Mouse (Mus musculus) lung, postnatal 10 days (tissue): ENCODE measurements around the gene Snx30.

Experiments used
- DNase-seq: peaks from one replicate; pipeline ENCODE4 v3.0.0; 2021

Snx30 gene

DNA sequence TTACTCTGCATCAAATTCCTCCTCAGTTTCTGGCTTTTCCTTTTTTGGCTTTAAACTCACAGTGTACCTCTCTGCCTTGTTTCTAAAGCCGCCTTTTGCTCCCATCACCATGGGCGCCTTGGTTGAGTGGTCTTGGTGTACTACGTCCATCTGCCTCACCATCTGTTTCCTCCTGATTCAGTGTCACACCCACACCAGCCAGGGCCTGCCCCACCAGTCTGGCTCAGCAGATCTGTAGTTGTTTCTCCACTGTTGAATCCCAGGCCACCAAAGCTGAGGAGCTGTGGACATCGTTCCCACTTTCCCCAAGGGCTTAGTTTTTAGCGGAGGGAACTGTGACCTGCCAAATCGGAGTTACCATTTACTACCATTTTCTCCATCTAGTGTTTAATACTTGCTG, 20.0 kb downstream of the Snx30 start:
- no peak for DNase-seq

DNA sequence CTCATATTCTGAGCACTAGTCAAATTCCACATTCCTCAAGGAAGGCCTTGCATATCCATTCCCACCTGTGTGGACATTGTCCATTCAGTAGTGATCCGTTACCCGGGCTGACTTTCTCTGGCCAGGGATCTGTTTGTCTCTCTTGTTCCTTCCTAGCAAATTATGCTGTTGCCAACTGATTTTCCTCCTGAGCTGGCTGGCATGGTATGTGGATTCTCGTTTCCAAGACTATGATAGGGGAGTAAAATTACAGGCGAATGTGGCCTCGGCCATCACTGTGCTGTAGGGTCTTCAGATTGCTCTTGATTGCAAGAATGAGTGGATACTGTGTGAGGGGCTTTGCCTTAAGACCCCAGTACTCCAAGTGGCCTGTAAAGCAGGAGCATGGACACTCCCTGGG, 20.7 kb downstream of the Snx30 start:
- no peak for DNase-seq

DNA sequence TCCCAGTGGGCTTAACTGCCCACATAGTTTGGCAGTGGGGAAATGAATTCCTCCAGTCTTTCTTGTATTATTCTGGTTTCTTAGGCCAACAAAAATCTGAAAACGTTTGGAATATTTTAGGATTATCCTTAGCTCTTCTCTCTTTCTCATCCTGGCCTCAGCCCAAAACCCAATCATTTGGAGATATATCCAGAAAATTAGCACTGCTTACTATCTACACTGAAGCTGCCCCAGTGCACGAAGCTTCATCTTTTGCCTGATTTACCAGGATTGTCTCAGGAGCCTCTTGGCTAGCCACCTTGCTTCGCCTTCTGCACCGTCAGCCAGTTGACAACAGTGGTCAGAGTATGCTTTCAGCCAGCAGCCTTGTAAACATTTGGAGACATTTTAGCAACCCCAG, 23.4 kb downstream of the Snx30 start:
- no peak for DNase-seq

DNA sequence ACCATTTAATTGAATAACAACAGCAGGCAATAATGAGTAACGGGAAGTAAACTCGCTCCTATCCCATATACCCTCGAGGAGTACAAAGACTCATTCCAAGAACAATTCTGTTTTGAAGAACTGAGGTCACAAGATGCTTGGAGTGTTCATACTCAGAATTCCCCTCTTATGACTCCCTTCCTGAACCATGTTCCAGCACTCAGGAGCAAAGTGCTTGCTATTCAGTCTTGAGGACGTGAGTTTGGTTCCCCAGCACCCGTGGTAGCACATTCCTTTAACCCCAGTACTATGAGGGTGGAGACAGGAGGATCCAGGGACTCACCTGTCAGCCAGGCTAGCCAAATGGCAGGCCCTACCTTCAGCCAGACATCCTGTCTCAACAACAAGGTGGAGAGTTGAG, 25.4 kb downstream of the Snx30 start:
- DNase-seq, result no peak

DNA sequence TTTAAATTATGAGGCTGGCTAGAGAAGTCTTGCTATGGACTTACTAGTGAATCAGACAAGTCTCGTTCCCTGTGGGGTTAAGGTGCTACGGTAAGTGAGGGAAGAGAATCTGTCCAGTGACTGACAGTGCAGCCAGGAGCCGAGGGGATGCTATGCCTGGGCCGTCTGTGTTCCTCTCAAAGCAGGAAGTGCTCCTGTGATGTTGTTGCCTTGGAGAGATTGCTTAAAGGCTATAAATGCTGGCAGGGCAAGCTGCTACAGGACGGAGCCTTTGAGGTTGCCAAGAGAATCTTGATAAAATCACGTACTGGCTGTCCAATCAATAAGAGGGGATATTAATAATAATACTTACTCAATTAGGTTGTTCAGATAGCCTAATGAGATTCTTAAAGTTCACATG, 27.2 kb downstream of the Snx30 start:
- DNase-seq, result no peak

DNA sequence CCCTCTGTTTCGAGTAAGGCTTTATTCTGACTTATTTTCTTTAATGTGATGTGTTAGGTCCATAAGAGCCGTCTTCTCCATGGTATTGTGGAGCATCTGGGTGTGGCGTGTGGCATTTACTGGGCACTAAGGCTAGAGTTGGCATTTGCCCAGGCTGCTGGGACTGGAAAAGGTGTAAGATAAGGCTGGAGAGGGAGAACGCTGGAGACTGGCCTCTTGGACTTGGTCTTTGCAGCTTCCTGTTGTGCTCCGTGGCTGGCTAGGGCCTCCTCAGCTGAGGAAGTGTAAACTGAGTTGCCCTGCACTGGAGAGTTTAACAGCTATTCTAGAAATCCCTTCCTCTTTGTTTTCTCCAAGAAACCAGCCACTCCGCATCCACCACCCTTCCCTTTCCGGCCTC, 32.0 kb downstream of the Snx30 start:
- peak; percentile 46 for DNase-seq

DNA sequence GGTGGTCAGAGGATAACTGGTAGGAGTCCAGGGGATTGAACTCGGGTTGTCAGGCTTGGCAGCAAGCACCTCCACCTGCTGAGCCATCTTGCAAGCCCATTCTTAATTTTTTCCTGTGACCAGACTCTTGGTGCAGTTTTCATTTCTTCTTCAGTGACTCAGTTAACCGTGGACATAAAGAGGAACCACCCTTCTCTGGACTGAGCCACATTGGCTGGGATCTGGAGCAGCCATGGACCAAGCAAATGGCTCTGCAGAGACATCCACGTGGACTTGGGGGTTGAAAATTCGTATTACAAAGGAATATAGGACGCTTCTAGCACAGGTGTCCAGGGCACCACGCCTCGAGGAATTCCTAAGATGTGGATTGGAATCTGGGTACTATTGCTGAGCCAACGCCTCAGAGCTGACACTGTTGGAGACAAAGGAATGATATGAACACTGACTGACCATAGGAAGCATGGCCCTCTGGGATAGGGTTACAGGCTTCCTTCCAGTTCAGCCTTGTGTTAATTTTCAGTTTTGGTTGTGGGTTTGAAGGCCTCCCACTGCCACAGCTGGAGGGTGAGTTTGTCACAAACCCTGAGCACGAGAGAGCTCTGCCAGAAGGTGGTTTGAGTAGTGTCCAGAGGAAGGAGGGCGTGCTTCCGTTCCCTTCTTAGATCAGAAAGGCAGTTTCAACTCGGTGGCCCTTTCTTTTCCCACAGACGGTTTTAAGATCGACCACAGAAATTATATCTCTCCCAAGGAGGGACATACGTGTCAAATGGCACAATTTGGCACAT, 39.0 kb downstream of the Snx30 start:
- no peak for DNase-seq

DNA sequence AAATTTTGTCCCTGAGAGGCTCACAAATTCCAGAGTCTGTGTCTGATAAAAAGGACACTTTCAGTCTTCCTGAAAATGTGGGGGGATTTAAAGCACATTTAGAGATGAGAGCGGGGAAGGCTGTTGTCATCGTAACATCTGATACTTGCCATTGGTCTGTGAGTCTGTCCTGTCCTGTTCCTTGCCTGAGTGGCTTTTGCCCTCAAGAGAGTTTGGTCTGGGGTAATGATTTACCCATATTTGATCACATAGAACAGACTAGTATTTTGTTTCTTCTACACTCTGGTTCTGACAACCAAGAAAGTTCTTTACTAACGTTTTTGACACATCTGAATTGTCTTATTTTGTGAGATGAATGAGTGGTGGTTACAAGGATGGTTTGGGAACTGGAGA, 39.6 kb downstream of the Snx30 start:
- no peak for DNase-seq

DNA sequence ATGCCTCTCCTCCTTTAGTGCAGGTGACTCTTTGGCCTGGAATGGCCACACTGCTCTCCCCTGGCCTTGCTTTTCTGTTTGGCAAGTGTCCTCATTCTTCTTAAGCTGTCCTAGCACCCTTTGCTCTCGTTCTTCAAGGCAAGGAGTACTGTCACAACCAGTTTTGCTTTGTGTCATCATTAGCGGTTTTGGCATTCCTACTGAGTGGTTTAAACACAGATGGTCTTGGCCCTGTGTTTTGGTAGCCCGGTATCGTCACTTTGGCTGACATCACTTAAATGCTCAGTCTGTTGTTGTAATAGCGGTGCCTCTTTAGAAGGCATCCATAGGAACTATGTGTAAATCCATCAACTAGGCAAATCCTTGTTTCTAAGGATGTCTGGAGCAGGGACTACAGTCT, 41.8 kb downstream of the Snx30 start:
- DNase-seq, result no peak

DNA sequence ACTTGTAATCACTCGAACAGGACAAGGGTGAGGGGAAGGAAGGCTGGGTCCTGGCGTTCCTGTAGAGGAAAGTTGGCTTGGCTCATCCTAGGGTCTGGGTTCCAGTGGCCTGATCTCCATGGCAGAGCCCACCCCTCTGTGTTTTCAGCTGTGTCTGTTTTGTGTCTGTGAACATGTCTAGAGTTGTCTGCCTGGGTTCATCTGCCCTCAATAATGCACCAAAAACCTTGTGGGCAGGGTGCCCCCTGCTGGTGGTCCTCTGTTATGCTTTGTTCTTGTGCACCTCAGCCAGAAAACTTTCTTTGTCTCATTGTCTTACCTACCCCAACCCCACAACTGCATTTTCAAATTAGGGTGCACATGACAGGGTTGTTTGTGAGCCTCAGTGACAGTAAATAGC, 44.5 kb downstream of the Snx30 start:
- DNase-seq, result peak; percentile 79

DNA sequence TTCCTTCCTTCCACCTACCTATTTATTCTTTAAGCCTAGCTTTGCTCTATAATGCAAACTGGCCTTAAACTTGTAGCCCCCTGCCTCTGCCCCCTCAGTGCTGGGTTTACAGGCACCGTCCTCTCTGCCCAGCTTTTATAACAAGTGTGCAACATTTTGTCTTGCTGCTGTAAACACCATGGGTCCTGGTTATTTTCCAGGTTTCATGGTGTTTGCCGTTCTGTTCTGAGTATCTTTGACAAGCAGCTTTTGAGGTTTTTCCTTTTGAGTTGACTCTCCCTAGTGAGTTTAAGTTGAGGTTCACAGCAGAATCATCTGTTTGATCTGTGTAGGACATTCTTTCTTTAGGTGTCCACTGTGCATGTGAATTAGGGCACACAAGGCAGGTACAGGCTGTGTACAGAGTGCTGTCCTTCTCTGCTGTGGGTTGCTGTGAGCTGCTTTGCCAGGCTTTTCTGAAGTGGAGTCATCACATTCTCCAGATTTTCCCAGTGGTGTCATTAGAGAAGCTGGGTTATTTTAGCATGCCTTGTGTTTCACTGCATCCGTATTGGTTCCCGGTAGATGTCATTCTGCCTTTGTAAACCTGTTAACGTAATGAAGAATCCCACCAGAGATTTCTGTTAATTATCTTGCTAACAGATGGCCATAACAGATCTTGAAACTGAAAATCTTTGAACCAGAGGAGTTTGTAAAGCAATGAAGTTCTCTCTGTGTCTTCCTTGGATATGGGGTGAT, 45.4 kb downstream of the Snx30 start:
- DNase-seq, result peak; percentile 16

DNA sequence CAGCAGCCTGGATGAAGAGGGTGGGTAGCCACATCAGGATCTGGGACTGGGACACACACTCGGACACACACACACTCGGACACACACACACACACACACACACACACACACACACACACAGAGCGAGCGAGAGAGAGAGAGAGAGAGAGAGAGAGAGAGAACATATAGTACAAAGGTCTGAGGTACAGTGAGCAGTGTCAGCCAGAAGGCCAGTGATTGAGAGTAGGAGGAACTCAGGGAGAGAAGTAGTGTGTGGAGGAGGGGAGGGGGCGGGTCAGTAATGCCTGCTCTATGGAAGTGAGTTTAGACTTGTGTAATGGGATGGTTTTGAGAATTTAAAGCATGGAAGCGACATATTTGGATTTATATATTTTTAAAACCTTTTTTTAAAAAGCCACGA, 47.5 kb downstream of the Snx30 start:
- no peak for DNase-seq

DNA sequence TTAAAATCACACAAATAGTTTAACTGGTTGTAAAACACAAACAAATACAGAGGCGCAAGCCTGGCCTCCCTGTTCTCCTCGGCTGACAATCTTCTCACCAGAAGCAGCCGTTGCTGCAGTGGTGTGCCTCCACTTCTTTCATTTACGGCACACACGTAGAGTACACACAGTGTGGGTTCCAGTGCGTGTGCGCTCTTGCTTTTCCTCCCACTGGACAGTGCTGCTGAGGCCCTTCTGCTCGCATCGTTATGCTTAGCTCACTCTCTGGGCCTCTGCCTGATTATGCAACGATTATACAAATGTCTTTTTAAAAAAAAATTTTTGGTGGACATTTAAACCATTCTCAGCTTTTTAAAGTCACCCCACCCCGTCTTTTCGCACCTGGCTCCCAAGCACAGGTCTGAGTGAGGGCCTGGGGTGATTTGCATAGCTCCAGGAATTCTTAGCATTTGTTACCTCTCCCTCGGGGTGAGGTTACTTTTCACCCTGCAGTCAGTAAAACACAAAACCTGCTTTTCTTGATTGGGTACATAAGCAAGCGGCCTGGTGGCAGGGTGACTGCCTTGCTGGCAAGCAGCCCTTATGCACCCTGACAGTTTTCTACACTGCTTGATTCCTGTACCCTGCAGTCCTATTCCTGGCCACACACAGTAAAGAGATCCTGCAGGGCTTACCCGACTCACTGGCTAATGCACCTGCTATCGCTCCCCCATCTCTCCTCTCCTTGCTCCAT, 54.2 kb downstream of the Snx30 start:
- peak; percentile 24 for DNase-seq

DNA sequence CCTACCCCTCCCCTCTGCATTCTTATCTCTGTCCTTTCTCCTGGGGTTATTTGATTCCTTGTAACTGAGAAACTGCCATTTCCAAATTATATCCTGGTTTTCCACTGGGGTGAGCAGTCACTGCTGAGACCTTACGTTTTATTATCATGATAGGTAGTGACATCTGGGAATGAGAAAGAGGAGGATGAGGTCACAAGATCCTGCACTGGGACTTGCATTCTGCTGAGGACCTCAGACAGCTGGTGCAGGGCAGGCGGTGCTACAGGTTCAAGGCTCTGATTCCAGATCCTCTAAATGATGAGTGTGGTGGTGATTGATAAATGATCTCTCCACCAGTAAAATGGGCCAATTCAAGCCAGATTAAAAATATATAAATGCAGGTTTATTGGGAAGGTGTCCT, 54.8 kb downstream of the Snx30 start:
- no peak for DNase-seq

DNA sequence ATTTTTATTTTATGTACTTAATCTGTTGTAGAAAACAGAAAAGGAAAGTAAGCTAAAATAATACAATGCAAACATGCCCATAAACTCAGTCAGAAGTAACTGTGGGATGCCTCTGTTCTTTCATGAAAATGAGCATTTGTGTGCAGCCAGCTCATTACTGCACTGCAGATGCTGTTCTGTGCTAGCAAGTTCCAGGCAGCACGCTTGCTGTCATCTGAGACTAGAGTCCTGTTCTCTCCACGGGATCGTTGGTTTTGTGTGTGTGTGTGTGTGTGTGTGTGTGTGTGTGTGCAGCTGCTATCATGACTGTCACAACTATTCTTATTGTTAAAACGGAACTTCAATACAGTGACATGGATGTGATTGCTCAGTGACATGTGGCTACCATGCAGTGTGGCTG, 56.2 kb downstream of the Snx30 start:
- no peak for DNase-seq

DNA sequence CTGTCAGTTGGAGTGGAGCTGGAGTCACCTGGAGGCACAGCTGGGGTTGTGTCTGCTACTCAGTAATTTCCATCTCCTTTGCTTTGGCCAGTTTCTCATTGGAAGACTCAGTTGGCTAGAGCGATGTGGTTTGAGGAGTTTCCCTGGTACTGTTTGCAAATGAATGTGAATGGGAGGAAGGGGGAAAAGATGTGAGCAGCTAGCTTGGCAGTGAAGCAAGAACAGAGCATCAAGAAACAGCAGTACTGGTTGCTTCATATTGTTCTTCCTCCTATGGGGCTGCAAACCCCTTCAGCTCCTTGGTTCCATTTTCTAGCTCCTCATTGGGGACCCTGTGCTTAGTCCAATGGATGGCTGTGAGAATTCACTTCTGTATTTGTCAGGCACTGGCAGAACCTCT, 56.7 kb downstream of the Snx30 start:
- DNase-seq, result no peak

DNA sequence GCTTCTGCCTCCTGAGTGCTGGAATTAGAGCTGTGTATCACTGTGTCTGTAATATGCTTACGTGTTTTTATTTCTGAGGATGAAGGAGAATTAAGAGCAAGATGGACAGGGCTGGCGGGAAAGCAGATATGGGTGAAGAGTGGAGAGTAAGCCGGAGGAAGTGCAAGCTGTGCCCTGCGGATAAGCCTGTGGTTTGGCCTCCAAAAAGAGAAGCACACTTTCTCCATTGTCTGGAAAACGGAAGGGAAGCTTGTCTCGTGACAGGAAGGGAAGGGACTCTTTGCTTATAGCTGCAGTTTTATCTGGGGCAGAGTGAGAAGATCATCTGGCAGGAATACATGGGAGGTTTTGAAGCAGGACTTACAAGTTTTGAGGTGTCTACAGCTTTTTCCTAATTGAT, 58.2 kb downstream of the Snx30 start:
- DNase-seq, result peak; percentile 49

DNA sequence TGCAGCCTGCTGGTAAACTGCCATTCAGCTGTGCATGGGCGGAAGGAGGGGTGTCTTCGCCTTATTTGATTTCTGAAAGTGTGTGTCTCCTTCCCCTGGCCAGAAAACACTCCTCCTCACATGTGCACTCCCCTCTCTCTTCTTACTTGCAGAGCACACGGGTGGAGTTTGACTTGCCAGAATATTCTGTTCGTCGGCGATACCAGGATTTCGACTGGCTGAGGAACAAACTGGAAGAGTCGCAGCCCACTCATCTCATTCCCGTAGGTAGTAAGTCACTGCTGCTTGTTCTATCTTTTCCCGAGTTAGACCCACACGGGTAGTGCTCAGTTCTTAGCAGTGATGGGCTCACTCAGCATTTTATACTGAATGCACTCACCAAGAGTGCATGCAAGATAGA, 62.4 kb downstream of the Snx30 start:
- no peak for DNase-seq

DNA sequence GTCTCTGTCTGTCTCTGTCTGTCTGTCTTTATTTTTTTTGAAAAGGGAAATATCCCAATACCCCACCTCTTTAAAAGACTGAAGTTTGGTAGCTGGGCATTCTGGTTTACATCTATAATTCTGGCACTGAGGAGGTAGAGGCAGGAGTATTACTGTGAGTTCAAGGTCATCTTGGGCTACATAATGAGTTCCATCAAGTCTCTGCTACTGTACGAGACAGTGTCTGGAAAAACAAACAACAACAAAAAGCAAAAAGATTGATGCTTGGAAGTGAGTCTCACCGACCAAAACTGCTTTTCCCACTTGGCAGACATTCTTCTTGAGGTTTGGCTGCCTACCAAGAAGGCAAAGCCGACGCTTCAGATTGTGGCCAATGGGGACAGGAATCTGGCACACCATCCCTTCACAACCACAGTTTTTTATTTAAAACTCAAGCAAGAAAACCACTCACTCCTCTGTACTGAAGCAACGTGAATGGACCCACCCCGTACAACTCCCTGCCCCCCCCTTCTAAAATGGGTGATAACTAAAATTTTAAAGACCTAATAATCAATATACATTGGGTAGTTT, 63.9 kb downstream of the Snx30 start:
- peak; percentile 70 for DNase-seq

DNA sequence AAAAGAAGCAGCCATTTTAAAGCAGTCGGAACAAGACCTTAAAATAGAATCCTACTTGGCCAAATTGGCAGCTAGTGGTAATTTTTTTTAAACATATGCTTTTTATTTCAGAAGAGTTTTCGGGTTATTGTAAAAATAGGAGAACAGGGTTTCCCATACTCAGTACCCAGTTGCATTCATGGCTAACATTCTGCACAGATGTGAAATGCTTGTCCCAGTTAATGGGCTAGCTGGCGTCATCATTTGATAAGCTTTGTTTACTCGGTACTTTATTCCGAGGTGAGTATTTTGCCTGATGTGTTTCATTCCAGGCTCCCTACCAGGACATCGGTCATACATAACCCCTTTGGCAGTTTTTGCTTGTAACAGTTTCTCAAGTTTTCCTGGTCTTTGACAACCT, 64.8 kb downstream of the Snx30 start:
- DNase-seq, result no peak

DNA sequence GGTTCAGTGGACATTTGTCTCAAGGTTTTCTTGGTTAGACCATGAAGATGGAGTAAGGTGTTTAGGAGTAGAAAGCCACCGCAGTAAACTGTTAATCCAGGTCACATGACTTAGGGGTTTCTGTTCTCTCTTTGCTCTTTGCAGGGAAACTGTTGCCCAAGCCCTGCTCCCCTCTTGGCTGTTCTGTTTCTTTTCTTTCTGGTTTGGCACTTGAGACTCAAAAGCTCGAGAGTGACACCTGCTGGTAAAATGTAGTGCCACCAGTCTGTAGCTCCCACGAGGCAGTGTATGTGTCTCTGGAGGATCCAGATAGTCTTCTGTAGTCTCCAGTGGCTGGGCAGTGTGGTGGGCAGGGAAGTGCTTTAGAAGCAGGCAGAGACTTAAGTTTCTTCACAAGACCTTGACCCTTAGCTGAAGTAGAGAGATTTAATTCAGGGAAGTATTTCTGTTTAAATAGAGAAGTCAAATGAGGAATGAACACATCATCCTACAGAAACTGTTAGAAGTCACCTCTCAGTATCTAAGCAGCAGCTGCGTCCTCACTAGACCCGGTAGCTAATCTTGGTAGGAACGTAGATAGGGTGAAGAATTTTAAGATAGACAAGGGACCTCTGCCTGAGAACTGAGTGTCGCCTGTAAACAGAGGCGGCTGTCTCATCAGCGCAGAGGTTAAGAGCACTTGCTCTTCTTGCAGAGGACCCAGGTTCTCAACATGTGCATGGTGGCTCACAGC, 65.4 kb downstream of the Snx30 start:
- peak; percentile 87 for DNase-seq

DNA sequence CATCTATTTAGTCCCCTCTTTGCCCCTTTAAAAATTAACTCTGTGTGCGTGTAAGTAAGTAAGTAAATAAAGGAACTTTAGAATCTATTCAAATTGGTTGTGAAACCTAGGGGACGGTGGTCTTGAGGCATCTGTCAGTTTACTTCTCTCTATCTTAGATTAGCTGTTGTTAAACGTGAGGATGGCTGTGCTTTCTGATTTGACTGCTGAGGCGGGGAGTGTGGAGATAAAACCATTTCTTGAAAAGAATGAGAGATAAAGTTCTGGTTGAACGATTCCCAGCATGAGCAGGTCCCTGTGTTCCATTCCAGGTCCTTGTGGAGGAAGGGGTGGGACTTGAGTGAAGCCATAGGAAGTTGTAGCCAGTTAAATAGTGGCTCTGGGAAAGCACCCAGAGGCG, 67.6 kb downstream of the Snx30 start:
- DNase-seq, result no peak

DNA sequence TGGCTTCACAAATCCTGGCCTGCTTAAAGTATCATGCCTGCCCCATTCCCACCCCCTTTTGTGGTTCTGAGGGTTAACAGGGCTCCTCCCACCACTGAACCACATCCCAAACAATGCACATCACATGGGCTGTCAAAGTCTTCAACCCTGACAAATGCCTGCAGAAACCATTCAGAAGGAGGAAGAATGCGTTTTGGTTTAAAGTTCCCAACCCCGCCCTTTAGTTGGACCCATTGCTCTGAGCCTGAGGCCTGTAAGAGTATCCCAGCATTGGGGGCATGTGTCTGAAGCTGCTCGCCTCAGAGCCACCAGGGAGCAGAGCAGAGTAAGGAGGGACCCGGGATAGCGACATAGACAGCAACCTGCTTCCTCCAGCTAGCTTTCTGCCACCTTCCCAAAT, 68.2 kb downstream of the Snx30 start:
- no peak for DNase-seq
